Mouse (Mus musculus): ENCODE data around the gene Mms19.
A peak's percentile ranks its signal among the peaks of the same experiment; 100 is the strongest.
"Not testable (repeated sequence)": the region's sequence is repeated elsewhere in the genome, so short reads cannot be mapped to it uniquely, and the experiment has no call there.

Mms19 gene

DNA sequence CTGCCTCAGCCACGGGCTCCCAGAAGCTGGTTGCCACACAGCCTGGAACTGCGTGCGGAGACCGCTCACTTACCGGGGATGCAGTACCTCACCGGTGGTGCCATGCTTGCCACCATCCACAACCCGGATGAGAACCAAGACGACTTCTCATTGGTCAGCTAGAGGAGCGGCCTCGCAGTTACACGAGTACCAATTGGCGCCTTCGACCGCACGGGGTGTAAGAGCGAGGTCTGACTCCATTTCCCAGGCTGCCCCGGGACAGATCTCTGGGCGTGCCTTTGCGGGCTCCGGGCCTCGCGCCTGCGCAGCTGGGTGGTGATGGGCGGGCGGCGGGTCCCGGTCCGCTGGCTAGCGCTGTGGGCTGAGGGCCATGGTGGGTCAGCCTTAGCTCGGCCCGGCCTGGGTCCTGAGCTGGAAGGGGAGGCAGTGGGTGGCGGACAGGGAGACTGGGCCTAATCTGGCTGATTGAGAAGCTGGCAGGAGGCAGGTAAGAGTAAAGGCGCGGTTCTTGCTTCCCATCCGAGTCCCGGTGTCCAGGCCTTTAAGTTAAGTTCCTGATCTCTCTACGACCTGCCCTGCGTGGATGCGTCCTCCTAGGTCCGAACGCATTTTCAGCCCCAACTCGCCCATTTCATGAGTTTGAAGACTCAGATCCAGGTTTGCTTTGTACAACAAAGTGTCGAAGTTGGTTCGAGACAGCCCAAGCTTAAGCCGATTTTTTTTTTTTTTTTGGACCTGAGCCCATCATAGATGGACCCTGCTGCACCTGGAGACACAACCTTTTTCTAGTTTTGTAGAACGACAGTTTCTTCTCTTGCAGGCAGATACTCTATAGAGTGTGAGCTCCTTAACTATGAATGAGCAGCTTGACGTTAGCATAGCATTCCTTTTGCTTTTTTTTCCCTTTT, 47.5 kb downstream of the Mms19 start, which contains the start of the genes Exosc1 and Zdhhc16:
Gene Exosc1, minus strand, starts transcription at position 245 of the 908 bp plus-strand sequence.
Gene Zdhhc16, plus strand, starts transcription at position 302 of the 908 bp plus-strand sequence.
- peak; percentile 99 for DNase-seq

DNA sequence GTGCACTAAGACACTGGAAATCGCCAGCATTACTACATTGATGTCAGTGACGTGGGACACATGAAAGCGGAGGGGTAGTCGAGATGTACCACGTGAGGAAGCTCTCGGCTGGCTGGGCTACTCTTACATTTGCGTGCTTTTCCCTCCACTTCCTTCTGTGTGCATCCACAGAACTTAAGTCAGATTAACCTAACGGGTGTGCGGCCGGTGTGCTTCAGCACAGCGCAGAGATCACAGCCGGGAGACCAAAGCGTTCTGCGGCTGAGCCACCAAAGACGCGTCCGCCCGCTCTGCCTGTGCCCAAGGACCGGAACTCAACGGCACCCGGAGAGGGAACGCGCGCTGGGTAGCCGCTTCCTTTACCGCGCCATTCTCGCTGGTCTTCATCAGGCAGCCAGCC, 48.3 kb downstream of the Mms19 start:
- DNase-seq = no peak

DNA sequence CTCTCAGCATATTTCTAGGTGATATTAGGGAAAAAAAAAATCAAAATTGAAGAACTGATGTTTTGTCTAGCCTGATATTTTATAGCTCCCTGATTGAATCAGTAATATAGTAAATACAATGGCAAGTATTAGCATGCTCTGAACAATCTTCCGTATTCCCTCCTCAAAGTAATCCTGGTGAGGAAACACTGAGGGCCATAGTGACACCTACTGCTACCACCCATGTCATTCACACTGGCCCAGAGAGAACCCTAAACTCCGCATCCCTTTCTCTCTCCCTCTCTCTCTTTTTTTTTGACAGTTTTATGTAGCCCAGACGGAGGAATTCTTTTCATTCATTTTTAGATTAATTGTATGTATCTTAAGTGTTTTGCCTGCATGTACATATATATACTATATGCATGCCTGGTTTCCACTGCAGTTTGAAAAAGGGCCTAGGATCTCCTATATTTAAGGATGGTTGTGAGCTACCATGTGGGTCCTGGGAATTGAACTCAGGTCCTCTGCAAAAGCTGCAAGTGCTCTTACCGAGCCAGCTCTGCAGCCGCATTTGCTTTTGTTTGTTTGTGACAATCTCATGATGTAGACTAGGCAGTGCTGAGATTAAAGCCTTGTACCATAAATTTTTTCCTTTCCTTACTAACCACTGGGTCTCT, 60.4 kb downstream of the Mms19 start:
- no peak for DNase-seq

DNA sequence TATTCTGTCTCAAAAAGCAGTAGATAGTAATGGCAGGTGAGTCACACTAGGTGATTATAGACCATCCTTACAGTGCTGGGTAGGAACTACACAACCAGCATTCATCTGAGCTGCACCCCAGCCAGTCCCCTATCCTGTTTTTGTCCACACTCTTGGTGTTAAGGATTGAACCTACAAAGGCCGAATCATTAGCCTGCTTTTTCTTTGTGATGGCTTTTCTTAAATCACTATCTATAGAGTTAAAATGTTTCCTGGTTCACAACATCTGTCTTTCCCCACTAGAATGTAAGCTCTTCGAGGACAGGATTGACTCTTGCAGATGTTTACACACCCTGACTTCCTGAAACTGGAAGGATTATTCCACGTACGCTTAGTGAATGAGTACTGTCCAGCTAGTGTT, 61.5 kb downstream of the Mms19 start:
- DNase-seq = no peak

DNA sequence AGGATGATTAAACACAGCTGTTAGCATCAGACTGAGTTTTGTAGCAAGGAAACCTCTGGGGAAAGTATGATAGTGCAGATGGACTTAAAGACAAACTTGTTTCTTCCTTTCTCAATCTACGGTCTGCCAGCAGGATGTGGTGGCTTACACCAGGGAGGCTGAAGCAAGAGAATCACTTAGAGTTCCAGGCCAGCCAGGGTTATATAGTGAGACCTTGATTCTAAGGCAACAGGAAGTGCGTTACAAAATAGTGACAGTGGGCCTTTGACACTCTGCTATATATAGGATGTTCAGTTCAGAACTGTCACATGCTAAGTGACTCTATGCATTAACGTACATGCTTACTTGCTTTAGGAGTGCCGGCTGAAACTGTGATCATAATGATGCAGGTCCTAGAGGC, 64.1 kb downstream of the Mms19 start:
- DNase-seq = no peak

DNA sequence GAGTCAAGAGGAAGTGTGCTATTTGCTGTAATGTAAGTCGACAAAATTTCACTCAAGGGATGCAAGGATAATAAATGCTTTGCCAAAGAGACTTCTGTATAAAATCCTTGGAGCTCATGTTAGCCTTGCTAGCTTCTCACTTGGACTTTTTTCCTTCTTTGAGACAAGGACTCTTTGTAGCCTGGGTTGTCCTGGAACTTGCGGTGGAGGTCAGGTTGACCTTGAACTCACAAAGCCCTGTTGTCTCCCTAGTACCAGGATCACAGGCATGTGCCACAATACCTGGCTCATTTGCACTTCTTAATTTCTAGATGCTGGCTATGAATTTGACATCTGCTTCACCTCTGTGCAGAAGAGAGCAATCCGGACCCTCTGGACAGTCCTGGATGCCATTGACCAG, 65.7 kb downstream of the Mms19 start:
- no peak for DNase-seq

DNA sequence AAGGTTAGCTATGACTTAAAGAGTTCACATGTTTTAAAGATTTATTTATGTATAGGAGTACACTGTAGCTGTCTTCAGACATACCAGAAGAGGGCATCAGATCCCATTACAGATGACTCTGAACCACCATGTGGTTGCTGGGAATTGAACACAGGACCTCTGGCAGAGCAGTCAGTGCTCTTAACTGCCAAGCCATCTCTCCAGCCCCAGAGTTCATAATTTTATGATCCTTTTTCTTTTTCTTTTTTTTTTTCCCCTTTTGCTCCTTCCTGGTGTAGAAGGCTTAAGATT, 66.4 kb downstream of the Mms19 start:
- DNase-seq = not testable (repeated sequence)

DNA sequence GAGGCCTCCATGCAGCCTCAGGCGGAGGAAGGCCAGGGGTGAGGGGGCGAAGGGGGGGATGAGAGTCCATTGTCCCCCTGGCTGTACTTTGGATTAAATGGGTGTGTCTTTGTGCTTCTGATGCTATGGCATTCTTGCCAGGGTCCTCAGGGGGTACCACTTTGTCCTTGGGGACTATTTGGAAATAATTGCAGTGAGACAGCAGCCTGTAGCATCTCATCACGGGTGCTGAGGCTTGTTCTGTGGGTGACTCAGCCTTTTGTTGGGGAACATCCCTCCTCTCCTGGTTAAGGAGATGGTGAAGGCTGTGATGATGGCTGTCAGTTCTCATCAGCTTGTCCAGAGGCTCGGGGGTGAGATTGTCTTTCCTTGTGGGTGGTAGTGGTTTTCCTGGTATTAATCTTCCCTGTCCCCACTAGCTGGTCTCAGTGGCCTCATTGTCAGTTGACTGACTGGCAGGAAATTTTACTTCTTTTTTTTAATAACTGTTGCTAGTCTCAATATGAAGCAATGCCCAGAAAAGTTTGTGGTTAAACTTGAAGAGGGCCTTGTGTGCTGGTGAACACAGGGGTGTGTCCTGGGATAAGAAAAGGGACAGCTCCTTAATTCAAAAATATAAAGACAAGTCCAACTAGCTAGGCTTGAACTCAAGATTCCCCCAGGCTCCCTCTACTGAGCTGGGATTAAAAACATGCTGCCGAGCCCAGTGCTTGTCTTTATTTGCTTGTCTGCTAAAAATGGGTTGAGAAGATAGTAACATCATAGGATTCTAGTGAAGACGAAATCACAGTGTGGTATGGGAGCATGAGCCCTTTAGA, 67.0 kb downstream of the Mms19 start:
- DNase-seq = no peak

DNA sequence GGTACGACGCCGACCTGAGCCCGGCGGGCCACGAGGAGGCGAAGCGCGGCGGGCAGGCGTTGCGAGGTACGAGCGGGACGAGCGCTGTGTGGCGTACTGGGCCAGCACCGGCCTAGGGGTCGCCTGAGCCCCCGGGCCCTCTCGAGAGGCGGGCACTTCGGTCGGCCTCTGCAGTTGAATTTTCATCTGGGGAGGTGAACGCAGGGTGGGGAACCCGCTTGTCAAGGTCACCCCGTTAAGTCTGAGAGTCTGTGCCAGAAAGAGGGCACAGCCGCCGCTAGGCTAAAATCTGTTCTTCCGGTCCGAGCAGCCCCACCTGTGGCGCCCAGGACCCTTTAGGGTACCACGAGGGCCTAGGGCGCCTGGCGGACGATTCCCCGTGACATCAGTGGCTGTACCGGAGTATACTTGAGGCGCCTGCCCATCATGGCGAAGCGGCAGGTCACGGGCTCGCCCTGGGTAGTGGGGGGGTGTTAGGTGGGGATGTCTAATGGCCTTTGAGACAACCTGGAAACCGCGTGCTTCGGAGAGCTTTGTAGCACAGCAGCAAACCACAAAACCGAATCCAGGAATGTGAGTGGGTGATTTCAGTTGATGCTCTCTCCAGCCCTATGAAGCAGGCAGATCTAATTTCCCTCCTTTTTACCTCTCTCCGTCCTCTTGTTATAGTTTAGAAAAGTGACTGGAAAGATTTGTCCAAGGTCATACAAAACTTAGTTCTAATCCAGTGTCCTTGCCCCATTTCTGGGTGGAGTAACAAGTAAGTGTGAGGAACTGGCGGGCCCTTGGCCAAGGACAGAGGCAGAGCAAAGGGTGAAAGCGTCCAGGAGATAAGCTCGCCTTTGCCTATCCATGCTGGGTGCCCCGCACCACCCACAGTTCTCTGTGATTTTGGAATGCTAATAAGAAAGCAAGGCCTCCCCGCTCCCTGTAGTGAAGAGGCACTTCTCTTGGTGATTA, 68.6 kb downstream of the Mms19 start:
- DNase-seq = peak; percentile 34

DNA sequence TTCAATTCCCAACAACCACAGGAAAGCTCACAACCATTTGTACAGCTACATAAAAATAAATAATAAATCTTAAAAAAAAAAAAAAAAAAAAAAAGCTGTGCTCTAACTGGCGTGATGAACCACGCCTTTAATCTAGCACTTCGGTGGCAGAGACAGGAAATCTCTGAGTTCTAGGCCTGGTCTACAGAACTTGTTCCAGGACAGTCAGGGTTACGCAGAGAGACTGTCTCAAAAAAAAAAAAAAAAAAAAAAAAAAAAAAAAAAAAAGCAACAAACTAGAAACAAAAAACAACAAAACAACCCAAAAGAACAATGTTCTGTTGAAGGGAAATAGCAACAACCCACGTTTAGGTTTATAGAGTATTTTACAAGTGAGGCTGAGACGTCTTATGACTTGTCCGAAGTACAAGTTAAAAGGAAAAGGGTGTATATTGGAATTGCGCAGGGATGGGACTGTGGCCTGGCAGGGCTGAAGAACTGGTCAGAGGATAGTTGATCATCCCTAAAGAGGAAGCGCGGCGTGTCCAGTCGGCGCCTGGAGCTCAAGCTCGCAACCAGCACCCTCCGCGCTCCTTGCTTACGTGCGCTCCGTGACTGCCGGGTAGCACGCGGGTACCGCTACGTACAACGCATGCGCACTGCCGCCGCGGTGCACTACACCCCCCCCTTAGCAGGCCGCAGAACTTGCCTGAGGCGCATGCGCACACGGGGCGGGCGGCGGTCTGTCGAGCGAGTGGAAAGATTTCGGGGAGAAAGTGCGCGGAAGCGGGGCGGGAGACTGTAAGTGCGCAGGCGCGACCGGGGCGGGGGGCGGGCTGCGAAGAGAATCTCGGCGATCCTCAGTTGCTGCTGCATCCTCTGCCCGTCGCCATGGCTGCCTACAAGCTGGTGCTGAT, 69.5 kb downstream of the Mms19 start, which contains the start of gene Pgam1:
Gene Pgam1, plus strand, starts transcription at position 746 of the 896 bp plus-strand sequence.
- DNase-seq = peak; percentile 97

DNA sequence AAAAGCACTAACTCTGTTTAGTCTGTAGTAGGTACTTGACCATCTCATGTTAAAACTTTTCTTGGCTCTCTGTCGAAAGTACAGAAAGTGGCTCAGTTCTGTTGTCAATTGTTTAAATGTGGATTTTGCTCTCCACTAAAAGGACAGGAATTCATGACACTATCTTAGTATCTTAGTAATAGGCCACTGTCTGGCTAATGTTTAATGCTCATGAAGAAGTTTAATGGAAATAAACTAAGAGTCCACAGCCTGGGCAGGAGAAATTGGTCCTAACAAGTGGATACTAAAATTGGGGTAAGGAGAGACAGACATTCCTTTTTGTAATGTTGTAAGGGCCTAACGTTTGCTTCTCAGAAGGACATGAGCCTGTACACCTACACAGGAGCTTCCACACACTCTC, 70.6 kb downstream of the Mms19 start:
- DNase-seq = no peak

DNA sequence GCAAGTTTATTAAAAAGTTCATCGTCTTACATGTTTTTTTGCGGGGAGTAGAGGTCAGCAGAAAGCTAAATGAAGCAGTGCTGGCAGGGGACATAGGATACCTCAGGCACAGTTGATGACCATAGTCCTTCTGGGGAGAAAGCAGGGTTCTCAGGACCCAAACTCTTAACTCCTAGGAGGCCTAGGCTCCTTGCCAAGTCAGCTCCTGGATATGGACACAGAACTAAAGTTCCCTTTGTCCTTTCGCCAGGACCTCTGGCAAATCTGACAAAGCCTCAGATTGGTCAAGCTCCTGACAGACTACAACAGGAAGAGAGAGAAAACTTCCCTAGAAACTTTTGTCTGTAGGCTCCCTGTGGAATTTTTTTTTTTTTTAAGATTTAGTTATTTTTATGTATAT, 72.2 kb downstream of the Mms19 start:
- DNase-seq = no peak

DNA sequence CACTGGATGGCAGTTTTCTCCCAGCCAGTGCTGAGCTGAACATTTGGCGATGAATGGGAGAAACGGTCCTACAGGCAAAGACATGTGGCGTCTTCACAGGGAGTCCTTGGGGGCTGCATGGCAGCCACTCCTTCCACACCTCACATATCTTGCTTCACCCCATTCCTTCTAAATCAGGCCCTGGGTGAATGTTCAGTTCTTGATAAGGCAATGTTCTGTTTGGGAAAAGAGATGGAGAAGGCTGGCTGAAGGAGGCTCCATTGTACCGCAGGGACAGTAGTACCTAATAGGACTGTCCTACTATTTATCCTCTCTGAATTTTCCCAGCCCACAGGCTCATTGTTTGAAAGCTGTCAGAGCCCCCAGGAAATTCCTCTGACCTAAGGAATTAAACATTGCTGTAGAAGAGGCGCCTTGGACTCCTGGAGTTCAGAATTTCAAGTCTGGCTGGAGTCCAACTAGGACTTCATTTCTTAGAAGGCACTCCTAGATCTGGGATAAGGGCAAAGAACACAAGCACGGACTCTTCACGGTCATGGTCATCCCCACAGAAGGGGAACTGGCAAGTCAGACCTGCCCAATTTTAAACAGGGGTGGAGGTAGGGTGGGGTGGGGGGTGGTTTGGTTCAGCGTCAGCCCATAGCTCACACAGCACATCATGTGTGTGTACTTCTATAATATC, 73.7 kb downstream of the Mms19 start:
- no peak for DNase-seq

DNA sequence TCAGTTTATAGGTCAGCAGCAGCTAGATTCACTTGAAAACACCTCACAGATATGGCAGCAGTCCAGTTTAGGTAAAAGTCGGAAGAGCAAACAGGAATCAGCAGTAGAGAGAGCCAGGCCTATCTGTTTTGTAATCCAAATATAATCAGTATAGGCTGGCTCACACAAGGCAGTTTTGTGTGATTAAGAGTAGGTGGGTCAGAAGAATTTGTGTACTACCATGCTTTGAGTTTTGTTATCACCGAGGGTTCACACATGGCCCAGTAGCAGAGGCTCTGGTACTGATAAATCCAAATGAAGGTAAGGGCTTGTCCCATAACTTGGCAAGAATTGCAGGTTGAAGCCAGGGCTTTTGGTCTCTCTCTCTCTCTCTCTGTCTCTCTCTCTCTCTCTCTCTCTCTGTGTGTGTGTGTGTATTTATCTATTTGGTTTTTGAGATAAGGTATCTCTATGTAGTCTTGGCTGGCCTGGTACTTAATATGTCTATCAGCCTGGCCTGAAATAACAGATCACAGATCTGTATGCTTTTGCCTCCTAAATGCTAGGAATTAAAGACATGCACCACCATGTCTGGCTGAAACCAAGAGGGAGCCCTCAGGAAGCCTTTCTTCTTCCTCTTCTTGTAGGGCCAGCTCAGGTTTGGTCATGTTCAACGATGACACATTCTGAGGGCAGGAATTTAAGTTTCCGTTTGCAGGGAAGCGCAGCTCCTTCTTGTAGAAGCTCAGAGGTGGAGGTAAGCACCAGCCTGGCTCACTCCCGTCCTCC, 74.5 kb downstream of the Mms19 start:
- no peak for DNase-seq

DNA sequence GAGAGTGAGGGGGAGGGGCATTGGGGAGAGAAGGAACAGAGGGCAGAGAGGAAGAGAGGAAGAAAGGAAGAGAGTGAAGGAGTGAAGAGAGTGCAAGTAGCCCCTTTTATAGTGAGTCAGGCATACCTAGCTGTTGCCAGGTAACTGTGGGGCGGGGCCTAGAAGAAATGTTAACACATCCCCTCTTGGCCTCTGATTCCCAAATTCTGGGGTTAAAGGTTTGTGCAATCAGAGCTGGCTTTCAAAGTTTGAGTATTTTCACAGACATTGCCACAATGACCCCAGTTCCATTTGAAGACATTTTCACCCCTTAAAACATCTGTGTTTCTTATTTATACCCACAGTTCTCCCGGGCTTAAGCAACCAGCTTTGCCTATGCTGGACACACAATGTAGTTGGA, 75.7 kb downstream of the Mms19 start:
- DNase-seq = no peak

DNA sequence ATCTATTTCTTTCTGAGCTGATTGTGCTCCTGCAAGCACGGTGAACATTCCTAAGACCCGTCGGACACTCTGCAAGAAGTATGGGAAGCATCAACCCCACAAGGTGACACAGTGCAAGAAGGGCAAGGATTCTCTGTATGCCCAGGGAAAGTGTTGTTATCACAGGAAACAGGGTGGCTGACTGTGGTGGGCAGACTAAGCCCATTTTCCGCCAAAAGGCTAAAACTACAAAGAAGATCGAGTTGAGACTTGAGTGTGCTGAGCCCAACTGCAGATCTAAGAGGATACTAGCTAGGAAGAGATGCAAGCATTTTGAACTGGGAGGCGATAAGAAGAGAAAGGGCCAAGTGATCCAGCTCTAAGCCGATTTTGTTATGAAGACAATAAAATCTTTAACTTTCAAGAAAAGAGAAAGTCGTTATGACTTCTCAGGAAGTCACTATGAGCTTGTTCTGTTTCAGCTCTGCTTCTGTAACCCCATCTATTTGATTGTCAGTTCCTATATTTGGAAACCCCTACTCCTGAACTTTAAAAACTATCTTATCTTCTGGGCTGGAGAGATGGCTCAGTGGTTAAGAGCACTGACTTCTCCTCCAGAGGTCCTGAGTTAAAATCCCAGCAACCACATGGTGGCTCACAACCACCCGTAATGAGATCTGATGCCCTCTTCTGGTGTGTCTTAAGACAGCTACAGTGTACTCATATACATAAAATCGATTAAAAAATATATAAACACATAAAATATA, 77.9 kb downstream of the Mms19 start:
- no peak for DNase-seq

DNA sequence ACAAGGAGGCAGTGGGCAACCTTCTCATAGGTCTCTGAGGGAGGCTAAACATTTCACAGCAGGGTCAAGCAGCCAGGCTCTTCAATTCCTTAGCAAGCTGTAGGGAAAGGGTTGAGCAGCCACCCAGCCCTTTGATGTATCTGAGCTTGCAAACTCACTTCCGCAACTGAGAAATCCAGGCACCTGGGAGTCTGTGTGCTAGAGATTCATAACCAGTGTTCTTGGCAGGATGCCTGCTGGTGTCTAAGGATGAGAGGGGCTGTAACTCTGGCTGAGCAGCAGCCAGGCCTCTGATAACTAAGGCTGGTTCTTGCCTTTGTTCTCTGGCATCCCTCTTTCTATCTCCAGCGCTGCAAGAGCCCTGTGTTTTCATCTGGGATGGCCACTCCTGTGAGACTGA, 79.3 kb downstream of the Mms19 start:
- DNase-seq = no peak

DNA sequence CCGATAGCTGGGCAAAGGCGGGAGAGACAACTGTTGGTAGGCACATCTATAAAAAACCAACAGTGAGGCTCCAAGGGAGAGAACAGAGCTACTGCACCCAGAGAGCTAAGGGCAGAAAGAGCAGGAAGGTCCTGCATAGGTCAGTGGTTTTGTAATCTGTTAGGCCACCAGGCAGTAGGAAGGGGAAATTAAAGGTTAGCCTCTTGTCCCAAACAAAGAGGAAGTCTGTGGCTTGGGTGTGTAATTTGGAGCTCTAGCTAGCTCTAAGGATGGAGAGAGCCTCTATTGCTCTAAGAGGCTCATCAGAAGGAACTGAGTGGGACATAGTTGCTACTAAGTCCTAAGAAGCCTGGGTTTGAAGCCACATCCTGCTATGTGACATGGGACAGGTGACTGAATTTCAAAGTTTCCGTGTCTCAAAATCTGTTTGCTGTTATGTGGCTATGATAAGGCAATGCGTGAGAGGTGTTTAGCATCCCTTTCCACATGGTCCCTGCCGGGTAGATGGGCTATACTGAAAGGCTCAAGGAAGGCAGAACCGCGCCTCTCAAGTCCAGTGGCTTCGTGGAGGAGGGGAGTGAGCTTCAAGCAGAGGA, 80.4 kb downstream of the Mms19 start:
- no peak for DNase-seq

DNA sequence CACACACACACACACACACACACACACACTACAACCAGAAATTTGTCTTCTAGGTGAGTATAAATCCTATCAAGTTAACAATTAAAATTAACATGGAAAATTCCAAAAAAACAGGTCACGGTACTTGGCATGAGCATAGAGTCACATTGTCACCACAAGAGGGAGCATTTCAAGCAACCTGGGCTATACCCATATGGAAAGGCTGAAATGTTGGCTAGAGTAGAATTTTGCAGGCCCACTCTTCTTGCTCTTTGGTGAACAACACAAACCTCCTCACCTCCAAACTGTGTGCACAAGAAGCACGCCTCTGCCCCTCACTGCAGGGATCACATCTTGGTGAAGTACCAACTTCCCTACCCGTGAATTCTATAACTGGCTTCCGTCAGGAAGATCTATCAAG, 82.1 kb downstream of the Mms19 start:
- DNase-seq = peak; percentile 57
